Mouse (Mus musculus) embryo, embryonic 9.5 days (tissue): Measurements from ENCODE around the gene Fnip2.

Experiments
- DNase-seq: peaks from one replicate; pipeline ENCODE4 v3.0.0-alpha.2; 2017; ENCODE audit errors: extremely low spot score

The Fnip2 gene

GRCm38 (mm10) chr3:79528451-79528850, 39.1 kb downstream of the Fnip2 start:
- no peak for DNase-seq

GRCm38 (mm10) chr3:79527921-79528320, 39.7 kb downstream of the Fnip2 start:
- no peak for DNase-seq

- DNase-seq, result no peak
Observed at GRCm38 (mm10) chr3:79527521-79527920, 40.1 kb downstream of the Fnip2 start.

- no peak for DNase-seq
Observed at GRCm38 (mm10) chr3:79523349-79523748, 44.2 kb downstream of the Fnip2 start.

GRCm38 (mm10) chr3:79519862-79520261, 47.7 kb downstream of the Fnip2 start:
- no peak for DNase-seq

GRCm38 (mm10) chr3:79518761-79519527, 48.7 kb downstream of the Fnip2 start:
- DNase-seq, result peak; percentile 63

GRCm38 (mm10) chr3:79517884-79518591, 49.6 kb downstream of the Fnip2 start:
- no peak for DNase-seq

- no peak for DNase-seq
Observed at GRCm38 (mm10) chr3:79516958-79517357, 50.6 kb downstream of the Fnip2 start.

GRCm38 (mm10) chr3:79516099-79516920, 51.3 kb downstream of the Fnip2 start:
- no peak for DNase-seq

GRCm38 (mm10) chr3:79514304-79514703, 53.3 kb downstream of the Fnip2 start:
- no peak for DNase-seq

GRCm38 (mm10) chr3:79501166-79501728, 66.3 kb downstream of the Fnip2 start:
- DNase-seq, result no peak

- peak; percentile 27 for DNase-seq
Observed at GRCm38 (mm10) chr3:79500279-79500678, 67.3 kb downstream of the Fnip2 start.

GRCm38 (mm10) chr3:79496668-79497067, 70.9 kb downstream of the Fnip2 start:
- DNase-seq, result no peak

- DNase-seq, result no peak
Observed at GRCm38 (mm10) chr3:79495151-79495550, 72.4 kb downstream of the Fnip2 start.

- no peak for DNase-seq
Observed at GRCm38 (mm10) chr3:79494028-79494427, 73.6 kb downstream of the Fnip2 start.

GRCm38 (mm10) chr3:79493064-79493463, 74.5 kb downstream of the Fnip2 start:
- no peak for DNase-seq

GRCm38 (mm10) chr3:79491614-79492013, 76.0 kb downstream of the Fnip2 start:
- no peak for DNase-seq

- DNase-seq, result no peak
Observed at GRCm38 (mm10) chr3:79490102-79490501, 77.5 kb downstream of the Fnip2 start.

GRCm38 (mm10) chr3:79488025-79488424, 79.6 kb downstream of the Fnip2 start:
- DNase-seq, result no peak

GRCm38 (mm10) chr3:79484286-79485063, 83.1 kb downstream of the Fnip2 start:
- no peak for DNase-seq

GRCm38 (mm10) chr3:79478880-79479279, 88.7 kb downstream of the Fnip2 start:
- DNase-seq, result no peak
